Mouse (Mus musculus) cortical plate, adult 2 months (tissue): ENCODE measurements around the gene Ino80. TPM values are rescaled to one million over a fixed set of nuclear protein-coding genes. Genes with fewer than 3 reads are reported as not detected.

ENCODE experiments used
- H3K27ac ChIP-seq: fragments of 200-500 bp; 2 replicates; pipeline ENCODE4 v1.5.1; 2012; ENCODE audit warnings: low read length, control low read depth, inconsistent platforms; ENCODE audit not compliant: insufficient read depth
- H3K4me1 ChIP-seq: fragments of 200-500 bp; 2 replicates; pipeline ENCODE4 v1.6.1; 2011; ENCODE audit warnings: low read length; ENCODE audit not compliant: control insufficient read depth, insufficient read depth
- H3K4me3 ChIP-seq: fragments of 200-500 bp; 2 replicates; pipeline ENCODE4 v1.5.1; 2011; ENCODE audit warnings: mild to moderate bottlenecking, low read length, control low read depth; ENCODE audit not compliant: insufficient read depth
- CTCF ChIP-seq: fragments of 200-500 bp; IDR thresholded peaks from 2 replicates; pipeline ENCODE4 v1.5.1; 2011; ENCODE audit warnings: mild to moderate bottlenecking, control low read depth, low read length; ENCODE audit not compliant: insufficient read depth; ENCODE audit errors: extremely low read depth
- POLR2A ChIP-seq: fragments of 200-500 bp; IDR thresholded peaks from 2 replicates; pipeline ENCODE4 v1.6.1; 2011; ENCODE audit warnings: mild to moderate bottlenecking, low read length, control low read depth; ENCODE audit not compliant: insufficient read depth; ENCODE audit errors: extremely low read depth
- polyA plus RNA-seq: library from polyadenylated mRNA; depleted of rRNA; stranded (reverse); fragments of >200 nt; gene quantifications from 2 replicates; pipeline ENCODE4 v1.2.3, GENCODE M21; 2012

Gene Ino80
- polyA plus RNA-seq, 1 experiment, result 14.6 TPM

GRCm38 (mm10) chr2:119500965-119501652 lies 23.6 kb upstream of the Ino80 start:
- H3K4me3 ChIP-seq, result no peak overlapping the region
- H3K4me1 ChIP-seq, result no peaks in the 10 kb centered on the region
- H3K27ac ChIP-seq, result no peak overlapping the region
- TF ChIP-seq POLR2A, result no peak
- TF ChIP-seq CTCF, result no peak

- Histone ChIP-seq H3K4me1 (no peaks in the 10 kb centered on the region), H3K4me3 (no peak overlapping the region), H3K27ac (no peak overlapping the region)
- TF ChIP-seq POLR2A, result no peak
- no peak for TF ChIP-seq CTCF
Observed at GRCm38 (mm10) chr2:119498859-119499258, 21.4 kb upstream of the Ino80 start.

- Histone ChIP-seq H3K4me1 (no peaks in the 10 kb centered on the region), H3K4me3 (no peak overlapping the region), H3K27ac (no peak overlapping the region)
- TF ChIP-seq POLR2A (no peak), CTCF (no peak)
Observed at GRCm38 (mm10) chr2:119496082-119496481, 18.6 kb upstream of the Ino80 start.

GRCm38 (mm10) chr2:119491953-119492352 lies 14.5 kb upstream of the Ino80 start:
- Histone ChIP-seq H3K4me3 (no peak overlapping the region), H3K4me1 (no peaks in the 10 kb centered on the region), H3K27ac (no peak overlapping the region)
- TF ChIP-seq CTCF, result no peak
- TF ChIP-seq POLR2A, result no peak

- TF ChIP-seq POLR2A (no peak), CTCF (no peak)
- no peak overlapping the region for H3K27ac ChIP-seq
- no peak overlapping the region for H3K4me3 ChIP-seq
- H3K4me1 ChIP-seq, result no peaks in the 10 kb centered on the region
Observed at GRCm38 (mm10) chr2:119486488-119486887, 9.0 kb upstream of the Ino80 start.

- H3K4me3 ChIP-seq, result no peak overlapping the region
- TF ChIP-seq POLR2A (no peak), CTCF (no peak)
- H3K27ac ChIP-seq, result no peak overlapping the region
- H3K4me1 ChIP-seq, result 0 out of 2 replicates have a peak, but pooled peaks cover 2% of the 10 kb centered on the region
Observed at GRCm38 (mm10) chr2:119482307-119482706, 4.8 kb upstream of the Ino80 start.

- TF ChIP-seq CTCF (no peak), POLR2A (no peak)
- Histone ChIP-seq H3K4me3 (peak overlapping the region; percentile 68), H3K27ac (no peak overlapping the region), H3K4me1 (peaks cover 4% of the 10 kb centered on the region)
Observed at GRCm38 (mm10) chr2:119478397-119478749, 886 bp upstream of the Ino80 start.

GRCm38 (mm10) chr2:119476621-119477391 lies 681 bp downstream of the Ino80 start:
- H3K4me1 ChIP-seq, result peaks cover 4% of the 10 kb centered on the region
- TF ChIP-seq POLR2A (no peak), CTCF (no peak)
- H3K4me3 ChIP-seq, result peak overlapping the region; percentile 68
- H3K27ac ChIP-seq, result peak overlapping the region; percentile 73; the same call in 1 of the 2 replicates

- no peak overlapping the region for H3K27ac ChIP-seq
Observed at GRCm38 (mm10) chr2:119476166-119476565, 1.3 kb downstream of the Ino80 start.

GRCm38 (mm10) chr2:119463945-119464344 lies 13.5 kb downstream of the Ino80 start:
- TF ChIP-seq CTCF, result no peak
- no peak for TF ChIP-seq POLR2A
- Histone ChIP-seq H3K27ac (no peak overlapping the region), H3K4me3 (no peak overlapping the region), H3K4me1 (no peaks in the 10 kb centered on the region)

More at GRCm38 (mm10) chr2:119476166-119476565, 1.3 kb downstream of the Ino80 start:
- Histone ChIP-seq H3K4me1 (peaks cover 4% of the 10 kb centered on the region), H3K4me3 (peak overlapping the region; percentile 68; the same call in 1 of the 2 replicates)
- TF ChIP-seq POLR2A, result no peak
- TF ChIP-seq CTCF, result no peak
